Mouse (Mus musculus) liver, adult 2 months (tissue): ENCODE data around the gene Psmc1. TPM values are rescaled to one million over a fixed set of nuclear protein-coding genes. Genes with fewer than 3 reads are reported as not detected.
A peak's percentile ranks its signal among the peaks of the same experiment; 100 is the strongest.

Experiments used
- DNase-seq: peaks from one replicate; pipeline ENCODE4 v3.0.0-alpha.2; 2011; ENCODE audit warnings: low read depth, low spot score; ENCODE audit errors: extremely low read depth
- H3K27ac ChIP-seq: fragments of 200-500 bp; replicated peaks from 2 replicates; pipeline ENCODE4 v1.5.1; 2012; ENCODE audit warnings: low read depth, mild to moderate bottlenecking, control low read depth, inconsistent platforms, low read length; ENCODE audit not compliant: insufficient read depth
- H3K27me3 ChIP-seq: fragments of 200-500 bp; 2 replicates; pipeline ENCODE4 v1.6.1; 2012; ENCODE audit warnings: mild to moderate bottlenecking, moderate library complexity, low read length, inconsistent platforms; ENCODE audit not compliant: control insufficient read depth, insufficient read depth
- H3K36me3 ChIP-seq: fragments of 200-500 bp; 2 replicates; pipeline ENCODE4 v1.6.1; 2012; ENCODE audit warnings: low read length, inconsistent platforms; ENCODE audit not compliant: control insufficient read depth, insufficient read depth
- H3K4me1 ChIP-seq: fragments of 200-500 bp; 2 replicates; pipeline ENCODE4 v1.6.1; 2011; ENCODE audit warnings: low read length; ENCODE audit not compliant: control insufficient read depth, insufficient read depth
- H3K4me3 ChIP-seq: fragments of 200-500 bp; 2 replicates; pipeline ENCODE4 v1.5.1; 2011; ENCODE audit warnings: low read depth, mild to moderate bottlenecking, control low read depth, low read length, moderate library complexity; ENCODE audit not compliant: insufficient read depth
- H3K79me2 ChIP-seq: fragments of 200-500 bp; 2 replicates; pipeline ENCODE4 v1.6.1; 2012; ENCODE audit warnings: inconsistent platforms, mild to moderate bottlenecking, low read length, moderate library complexity; ENCODE audit not compliant: control insufficient read depth, insufficient read depth
- H3K9ac ChIP-seq: fragments of 200-500 bp; 2 replicates; pipeline ENCODE4 v1.6.1; 2012; ENCODE audit warnings: low read depth, mild to moderate bottlenecking, control low read depth, inconsistent platforms, low read length
- CTCF ChIP-seq: fragments of 200-500 bp; IDR thresholded peaks from 2 replicates; pipeline ENCODE4 v1.5.1; 2011; ENCODE audit warnings: low read depth, low read length, control low read depth
- POLR2A ChIP-seq: fragments of 200-500 bp; IDR thresholded peaks from 2 replicates; pipeline ENCODE4 v1.6.1; 2011; ENCODE audit warnings: low read length, control low read depth; ENCODE audit not compliant: insufficient read depth; ENCODE audit errors: extremely low read depth
- WGBS: fragments of 180-500 bp; shearing (Covaris S2); methylation state at CpG from one replicate; pipeline ENCODE4 v1.1.7; 2018; 5-methylcytosine and 5-hydroxymethylcytosine counted together
- polyA plus RNA-seq: library from polyadenylated mRNA; depleted of rRNA; stranded (reverse); fragments of >200 nt; gene quantifications from 2 replicates; pipeline ENCODE4 v1.2.3, GENCODE M21; 2012
- total RNA-seq: library from RNA; depleted of rRNA; stranded (reverse); fragments of >200 nt; gene quantifications from 2 replicates; pipeline ENCODE4 v1.2.3, GENCODE M21; 2014

The Psmc1 gene
- total and polyA plus RNA-seq, 2 experiments, result 42.8 to 104 TPM

GRCm38 (mm10) chr12:100126968-100127865 lies 17.3 kb downstream of the Psmc1 start:
- no peaks in the 10 kb centered on the region for H3K79me2 ChIP-seq
- no peak for TF ChIP-seq POLR2A
- no peak for TF ChIP-seq CTCF
- no peak overlapping the region for H3K4me3 ChIP-seq
- DNase-seq, result no peak
- H3K9ac ChIP-seq, result no peak overlapping the region
- H3K27me3 ChIP-seq, result no peaks in the 10 kb centered on the region
- no peaks in the 10 kb centered on the region for H3K4me1 ChIP-seq
- peaks cover 37% of the 10 kb centered on the region for H3K36me3 ChIP-seq
- H3K27ac ChIP-seq, result 0 out of 2 replicates have a peak overlapping the region, but pooled peaks have one; percentile 22
- 71% methylated on average over 17 of the region's 17 CpGs for WGBS

- H3K4me3 ChIP-seq, result no peak overlapping the region
- WGBS, result 72% methylated on average over 8 of the region's 8 CpGs
These were observed 18.0 kb downstream of the Psmc1 start for GRCm38 (mm10) chr12:100127866-100128480.

GRCm38 (mm10) chr12:100128522-100128921 lies 18.6 kb downstream of the Psmc1 start:
- H3K4me3 ChIP-seq, result no peak overlapping the region
- 80% methylated on average over 6 of the region's 6 CpGs for WGBS
- no peaks in the 10 kb centered on the region for H3K79me2 ChIP-seq
- no peaks in the 10 kb centered on the region for H3K4me1 ChIP-seq
- H3K9ac ChIP-seq, result no peak overlapping the region
- no peak for DNase-seq
- no peak for TF ChIP-seq POLR2A
- TF ChIP-seq CTCF, result no peak
- H3K27ac ChIP-seq, result no peak overlapping the region; the same call in 1 of the 2 replicates
- H3K36me3 ChIP-seq, result peaks cover 25% of the 10 kb centered on the region
- H3K27me3 ChIP-seq, result no peaks in the 10 kb centered on the region

More at GRCm38 (mm10) chr12:100127866-100128480, 18.0 kb downstream of the Psmc1 start:
- no peak for DNase-seq
- no peak overlapping the region; the same call in 1 of the 2 replicates for H3K27ac ChIP-seq
- H3K79me2 ChIP-seq, result no peaks in the 10 kb centered on the region
- no peak overlapping the region for H3K9ac ChIP-seq
- no peak for TF ChIP-seq POLR2A
- no peak for TF ChIP-seq CTCF
- peaks cover 31% of the 10 kb centered on the region for H3K36me3 ChIP-seq
- H3K27me3 ChIP-seq, result no peaks in the 10 kb centered on the region
- no peaks in the 10 kb centered on the region for H3K4me1 ChIP-seq

GRCm38 (mm10) chr12:100128961-100129360 lies 19.0 kb downstream of the Psmc1 start:
- TF ChIP-seq POLR2A (no peak), CTCF (no peak)
- Histone ChIP-seq H3K27ac (no peak overlapping the region), H3K4me1 (no peaks in the 10 kb centered on the region), H3K4me3 (no peak overlapping the region), H3K27me3 (no peaks in the 10 kb centered on the region), H3K79me2 (no peaks in the 10 kb centered on the region), H3K36me3 (peaks cover 22% of the 10 kb centered on the region; the same call in 1 of the 2 replicates), H3K9ac (no peak overlapping the region)
- WGBS, result 85% methylated on average over 8 of the region's 8 CpGs
- no peak for DNase-seq

GRCm38 (mm10) chr12:100131167-100131566 lies 21.2 kb downstream of the Psmc1 start:
- no peak for DNase-seq
- H3K27ac ChIP-seq, result no peak overlapping the region
- WGBS, result 92% methylated on average over 9 of the region's 9 CpGs
- H3K27me3 ChIP-seq, result no peaks in the 10 kb centered on the region
- peaks cover 16% of the 10 kb centered on the region; the same call in 1 of the 2 replicates for H3K36me3 ChIP-seq
- TF ChIP-seq CTCF (no peak), POLR2A (no peak)
- no peaks in the 10 kb centered on the region for H3K79me2 ChIP-seq
- H3K4me1 ChIP-seq, result no peaks in the 10 kb centered on the region
- no peak overlapping the region for H3K4me3 ChIP-seq
- H3K9ac ChIP-seq, result no peak overlapping the region

- no peak overlapping the region for H3K27ac ChIP-seq
- H3K79me2 ChIP-seq, result no peaks in the 10 kb centered on the region
- H3K4me1 ChIP-seq, result no peaks in the 10 kb centered on the region
- 45% methylated on average over 8 of the region's 8 CpGs for WGBS
- H3K9ac ChIP-seq, result no peak overlapping the region
- TF ChIP-seq CTCF (peak; percentile 84), POLR2A (no peak)
- peak; percentile 31 for DNase-seq
- peaks cover 19% of the 10 kb centered on the region for H3K36me3 ChIP-seq
- H3K27me3 ChIP-seq, result no peaks in the 10 kb centered on the region
- H3K4me3 ChIP-seq, result no peak overlapping the region
These were observed 21.7 kb downstream of the Psmc1 start for GRCm38 (mm10) chr12:100131655-100132054.
